20 mouse cellular contexts compared by ENCODE assay signal in genomic region chr17:31713709-31714108, GRCm38 (mm10). TPM values are rescaled to one million over a fixed set of nuclear protein-coding genes. Genes with fewer than 3 reads are reported as not detected.
"Had no signal": no experiment of that assay in that cellular context is flagged by ENCODE, and none has a peak within 500 bp of the region (broad histone marks: within the 10 kb centered on the region; RNA-seq: fewer than 3 reads in every experiment).

No protein-coding gene starts in this region.

- H3K4me3 ChIP-seq: liver, embryonic 12.5 days; megakaryocyte, embryonic 14.5 days; midbrain, embryonic 13.5 days; midbrain, embryonic 15.5 days; neural tube, embryonic 12.5 days; stomach, embryonic 15.5 days had no signal

- H3K4me1 ChIP-seq: liver, embryonic 12.5 days; midbrain, embryonic 15.5 days; neural tube, embryonic 12.5 days; stomach, embryonic 15.5 days had no signal

- DNase-seq: right cerebral cortex, postnatal 14 days; thymus, adult 2 months; thymus, postnatal 25 days; thymus, postnatal 4 days had no signal

- H3K9ac ChIP-seq: liver, embryonic 12.5 days; liver, embryonic 14.5 days; midbrain, embryonic 13.5 days; midbrain, embryonic 15.5 days; neural tube, embryonic 12.5 days; stomach, embryonic 15.5 days had no signal

- H3K27me3 ChIP-seq: midbrain, embryonic 13.5 days; midbrain, embryonic 15.5 days; neural tube, embryonic 12.5 days; stomach, embryonic 15.5 days had no signal

- H3K36me3 ChIP-seq: liver, embryonic 12.5 days; midbrain, embryonic 13.5 days; midbrain, embryonic 15.5 days; neural tube, embryonic 12.5 days; stomach, embryonic 15.5 days had no signal

- H3K9me3 ChIP-seq: liver, embryonic 12.5 days; midbrain, embryonic 13.5 days; midbrain, embryonic 15.5 days; neural tube, embryonic 12.5 days; stomach, embryonic 15.5 days had no signal

- H3K4me2 ChIP-seq: liver, embryonic 12.5 days; midbrain, embryonic 11.5 days; midbrain, embryonic 13.5 days; midbrain, embryonic 15.5 days; neural tube, embryonic 12.5 days; stomach, embryonic 15.5 days had no signal

- H3K27ac ChIP-seq: liver, embryonic 12.5 days; liver, embryonic 14.5 days; macrophage; midbrain, embryonic 13.5 days; midbrain, embryonic 15.5 days; neural tube, embryonic 12.5 days; stomach, embryonic 15.5 days; stomach, postnatal 0 days had no signal

- ATAC-seq: liver, embryonic 12.5 days; midbrain, embryonic 13.5 days; midbrain, embryonic 15.5 days had no signal

RNA-seq across cellular contexts. Expression of gene Cryaa, which starts 36.1 kb away (rescaled TPM):
- total RNA-seq: liver, adult 2 months; megakaryocyte progenitor cell, adult 5-6 weeks; monocyte, adult 5-6 weeks had no signal
- polyA plus RNA-seq: liver, adult 2 months; liver, embryonic 12.5 days; liver, embryonic 14.5 days; liver, embryonic 16.5 days; macrophage; midbrain, embryonic 11.5 days; midbrain, embryonic 13.5 days; neural tube, embryonic 12.5 days; testis, adult 2 months; urinary bladder, adult 2 months had no signal
